Mouse (Mus musculus) skeletal muscle tissue, adult 2 months (tissue): ENCODE measurements around the gene Mdga1.

Experiments
- DNase-seq: peaks from one replicate; pipeline ENCODE4 v3.0.0-alpha.2; 2012; ENCODE audit warnings: low read depth, low spot score

Gene Mdga1

DNA sequence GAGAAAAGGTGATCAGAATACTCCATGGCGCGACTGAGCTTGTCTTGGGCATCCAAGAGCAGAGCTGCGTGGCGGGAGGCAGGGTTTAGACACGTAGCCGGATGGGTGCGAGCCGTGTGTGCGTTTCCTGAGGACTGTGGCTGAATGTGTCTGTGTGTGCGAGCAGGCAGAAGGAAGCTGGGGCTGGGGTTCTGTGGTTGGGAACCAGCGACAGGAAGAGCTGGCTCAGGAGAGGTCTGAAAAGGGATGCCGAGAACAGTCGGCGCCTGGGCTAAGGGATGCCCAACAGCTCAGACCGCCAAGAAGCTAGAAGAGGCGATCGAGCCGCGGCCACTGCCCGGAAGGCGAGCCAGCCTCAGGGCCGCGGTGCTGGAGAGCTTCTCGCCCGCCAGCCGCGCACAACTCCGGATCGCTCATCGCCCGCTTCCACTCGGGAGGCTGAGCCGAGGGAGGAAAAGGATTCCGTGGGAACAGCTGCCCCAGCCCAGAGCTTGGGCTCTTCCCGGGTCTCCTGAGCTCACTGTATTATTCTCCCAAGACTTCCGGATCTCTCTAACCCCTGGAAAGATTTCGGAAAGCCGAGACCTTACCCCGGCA is 83.1 kb downstream of the Mdga1 start:
- DNase-seq, result no peak

GRCm38 (mm10) chr17:29886061-29886460 is 83.8 kb downstream of the Mdga1 start:
- DNase-seq, result no peak

GRCm38 (mm10) chr17:29884596-29884995 is 85.3 kb downstream of the Mdga1 start:
- no peak for DNase-seq

DNA sequence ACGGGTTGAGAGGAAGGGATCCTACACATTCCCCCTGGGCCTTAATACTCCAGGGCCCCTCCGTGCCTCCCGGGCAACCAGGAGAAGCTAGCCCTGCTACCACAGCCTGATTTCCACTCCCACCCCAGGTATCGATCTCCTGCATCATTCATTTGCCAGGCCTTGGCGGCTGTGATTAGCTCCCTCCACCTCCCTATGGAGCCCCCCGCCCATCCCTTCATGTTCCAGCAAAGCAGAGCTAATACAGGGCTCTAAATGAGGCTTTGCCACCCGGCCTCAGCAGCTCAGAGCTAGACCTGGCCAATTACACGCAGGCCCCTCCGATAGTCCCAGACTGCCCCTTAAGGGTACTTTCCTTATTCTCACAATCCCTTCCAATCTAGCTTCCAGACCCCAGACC is 86.5 kb downstream of the Mdga1 start:
- no peak for DNase-seq

DNA sequence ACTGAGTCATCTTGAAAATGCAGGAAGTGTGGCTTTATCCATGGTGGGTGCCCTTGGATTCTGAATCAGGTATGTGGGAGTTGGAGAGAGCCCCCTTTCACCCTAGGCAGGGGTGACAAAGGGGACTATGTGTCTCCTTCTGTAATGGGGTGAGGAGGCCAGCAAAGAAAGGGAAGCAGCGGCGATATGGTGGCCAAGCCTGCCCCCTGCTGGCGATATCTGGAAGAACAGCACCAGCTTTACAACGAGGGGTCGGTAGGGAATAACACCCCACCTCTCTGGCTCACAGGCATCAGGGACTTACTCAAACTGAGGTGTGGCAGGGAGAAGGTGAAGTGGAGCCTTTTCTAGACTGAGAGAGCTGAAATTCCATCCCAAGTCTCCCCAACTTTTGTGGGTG is 87.0 kb downstream of the Mdga1 start:
- DNase-seq, result peak; percentile 32

GRCm38 (mm10) chr17:29880251-29880650 is 89.6 kb downstream of the Mdga1 start:
- DNase-seq, result no peak

GRCm38 (mm10) chr17:29878990-29879389 is 90.9 kb downstream of the Mdga1 start:
- DNase-seq, result no peak

- no peak for DNase-seq
These were observed 95.7 kb downstream of the Mdga1 start for GRCm38 (mm10) chr17:29874082-29874679.

DNA sequence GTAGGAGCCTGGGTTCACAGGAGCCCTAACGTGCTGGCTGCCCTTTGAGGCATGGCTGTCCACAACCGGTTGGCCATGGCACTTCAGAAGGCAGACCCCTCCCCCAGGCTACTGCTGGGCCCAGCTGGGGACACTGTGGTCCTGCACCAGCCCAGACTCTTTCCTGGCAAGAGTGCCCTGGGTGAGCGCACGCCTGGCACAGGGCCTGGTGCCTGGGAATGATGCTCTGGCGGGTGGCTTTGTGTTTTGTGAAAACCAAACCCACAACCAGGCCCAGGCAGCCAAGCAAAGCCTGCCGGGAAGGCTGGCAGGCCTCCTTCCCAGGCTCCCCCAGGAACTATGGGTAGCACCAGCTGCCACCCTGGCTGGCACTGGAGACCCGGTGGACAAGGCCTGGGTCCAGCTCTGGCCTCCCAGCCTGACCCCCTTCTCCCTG is 96.3 kb downstream of the Mdga1 start:
- DNase-seq, result peak; percentile 66

DNA sequence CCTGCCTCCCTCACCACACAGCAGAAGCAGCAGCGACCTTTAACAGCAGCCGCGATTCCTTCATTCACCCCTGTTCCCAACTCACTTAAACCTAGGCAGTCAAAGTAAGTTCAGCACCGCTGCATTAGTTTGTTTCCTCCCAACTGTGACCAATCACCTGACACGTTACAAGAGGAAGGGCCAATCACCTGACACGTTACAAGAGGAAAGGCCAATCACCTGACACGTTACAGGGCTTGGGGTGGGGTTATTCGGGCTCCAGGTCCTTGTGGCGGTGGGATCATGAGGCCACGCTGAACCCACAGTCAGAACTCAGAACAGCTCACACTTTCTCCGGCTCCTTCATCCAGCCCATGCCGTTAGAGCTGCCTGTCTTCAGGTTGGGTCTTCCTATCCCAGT is 99.6 kb downstream of the Mdga1 start:
- no peak for DNase-seq

GRCm38 (mm10) chr17:29865914-29866313 is 104.0 kb downstream of the Mdga1 start:
- DNase-seq, result no peak

- DNase-seq, result no peak
These were observed 105.4 kb downstream of the Mdga1 start for GRCm38 (mm10) chr17:29864440-29864839.

GRCm38 (mm10) chr17:29859788-29860283 is 110.1 kb downstream of the Mdga1 start:
- DNase-seq, result no peak

DNA sequence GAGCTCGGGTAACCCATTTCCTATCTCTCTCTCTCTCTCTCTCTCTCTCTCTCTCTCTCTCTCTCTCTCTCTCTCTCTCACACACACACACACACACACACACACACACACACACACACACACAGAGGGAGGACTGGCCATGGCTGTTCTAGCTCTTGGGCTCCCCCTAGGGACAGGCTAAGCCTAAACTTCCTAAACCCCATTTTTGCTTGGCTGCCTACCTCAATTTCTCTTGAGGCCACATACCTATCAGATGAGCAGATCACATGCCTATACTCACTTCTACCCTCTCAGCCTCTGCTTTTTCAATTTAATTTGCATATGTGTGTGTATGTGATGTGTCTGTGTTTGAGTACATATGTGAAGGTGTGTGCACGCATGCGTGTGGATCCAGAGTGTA is 111.1 kb downstream of the Mdga1 start:
- DNase-seq, result no peak

DNA sequence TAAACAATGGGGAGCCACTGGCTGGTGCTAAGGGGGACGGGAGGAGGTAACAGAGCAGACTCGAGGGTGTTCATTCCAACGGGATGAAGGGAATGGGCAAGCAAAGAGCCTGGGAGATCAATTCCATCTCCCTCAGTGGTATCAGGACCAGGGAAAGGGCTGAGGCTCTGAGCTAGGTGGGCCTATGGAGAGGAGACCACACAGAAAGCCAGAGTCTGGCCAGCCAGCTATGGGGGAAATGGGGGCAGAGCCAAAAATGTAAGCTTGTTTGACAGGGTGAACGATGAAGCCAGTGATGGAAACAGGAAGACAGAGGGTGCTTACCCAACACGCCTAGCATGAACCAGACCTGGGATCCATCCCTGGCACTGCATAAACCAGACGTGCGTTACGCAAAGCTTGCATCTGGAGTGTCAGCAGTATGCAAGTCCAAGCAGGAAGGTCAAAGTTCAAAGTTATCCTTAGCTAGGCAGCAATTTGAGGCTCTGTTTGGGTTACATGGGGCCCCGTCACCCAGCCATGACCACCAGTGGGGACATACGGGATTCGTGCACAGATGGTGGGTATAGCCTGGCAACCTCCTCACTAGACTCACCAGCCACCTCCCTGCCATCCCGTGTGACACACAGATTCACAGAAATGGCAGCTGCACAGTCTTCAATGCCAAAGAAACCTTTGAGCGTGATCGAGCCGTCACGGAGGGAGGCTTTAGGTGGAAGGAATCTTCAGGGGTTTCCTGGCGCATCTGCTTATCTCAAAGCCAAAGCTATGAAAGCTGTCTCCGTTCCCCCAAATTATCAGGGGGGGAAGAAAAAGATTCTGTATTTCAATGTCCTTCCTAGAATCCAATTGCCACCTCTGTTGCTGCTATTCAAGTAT is 113.9 kb downstream of the Mdga1 start:
- DNase-seq, result no peak

DNA sequence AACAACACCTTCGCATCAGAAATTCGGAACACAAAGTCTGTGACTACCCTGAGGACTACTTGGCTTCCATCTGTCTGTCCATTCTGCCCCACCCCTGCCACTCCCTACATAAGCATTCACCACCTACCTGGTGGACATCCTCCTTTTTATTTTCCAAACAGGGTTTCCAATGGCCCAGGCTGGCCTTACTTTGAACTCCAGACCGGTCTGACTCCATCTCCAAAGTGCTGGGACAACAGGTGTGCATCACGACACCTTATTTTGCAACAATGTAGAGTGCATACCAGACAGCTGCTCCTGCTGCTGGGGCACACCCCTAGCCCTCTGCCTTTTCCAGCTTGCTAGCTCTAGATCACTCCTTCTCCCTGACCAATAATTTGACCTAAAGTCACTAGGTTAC is 115.1 kb downstream of the Mdga1 start:
- DNase-seq, result no peak

DNA sequence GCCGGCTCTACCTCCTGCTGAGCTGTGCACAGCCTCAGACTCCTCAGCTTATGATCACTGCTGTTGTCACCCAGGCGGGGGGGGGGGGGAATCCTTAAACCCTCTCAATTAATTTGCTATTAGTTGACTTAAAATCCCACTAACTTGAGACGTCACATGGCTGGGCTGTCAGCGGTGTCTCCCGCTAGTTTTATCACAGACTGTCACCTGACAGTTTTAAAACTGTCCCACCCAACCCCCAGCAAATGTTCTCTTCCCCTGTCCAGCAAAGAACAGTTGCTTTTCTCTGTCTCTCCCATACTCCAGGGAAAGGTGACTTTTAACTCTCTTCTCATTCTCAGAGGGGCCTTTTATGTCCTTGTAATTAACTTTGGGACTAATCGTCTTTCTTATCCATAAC is 115.5 kb downstream of the Mdga1 start:
- DNase-seq, result no peak

- no peak for DNase-seq
These were observed 116.9 kb downstream of the Mdga1 start for GRCm38 (mm10) chr17:29852846-29853486.

DNA sequence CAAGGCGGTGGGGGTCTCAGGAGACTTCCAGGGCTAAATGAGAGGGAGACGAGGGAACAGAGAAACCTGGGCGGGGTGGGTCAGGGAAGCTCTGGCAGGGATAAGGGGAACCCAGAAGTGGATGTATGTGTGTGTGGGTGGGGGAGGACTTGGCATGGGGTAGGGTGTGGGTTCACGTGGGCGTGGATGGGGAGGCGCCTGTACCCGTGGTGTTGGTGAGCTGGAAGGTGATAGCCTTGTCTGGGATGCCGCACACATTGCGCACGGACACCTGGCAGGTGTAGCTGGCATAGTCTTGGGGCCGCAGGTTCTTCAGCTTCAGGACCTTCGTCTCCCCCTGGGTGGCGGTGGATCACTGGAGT is 120.5 kb downstream of the Mdga1 start:
- no peak for DNase-seq

DNA sequence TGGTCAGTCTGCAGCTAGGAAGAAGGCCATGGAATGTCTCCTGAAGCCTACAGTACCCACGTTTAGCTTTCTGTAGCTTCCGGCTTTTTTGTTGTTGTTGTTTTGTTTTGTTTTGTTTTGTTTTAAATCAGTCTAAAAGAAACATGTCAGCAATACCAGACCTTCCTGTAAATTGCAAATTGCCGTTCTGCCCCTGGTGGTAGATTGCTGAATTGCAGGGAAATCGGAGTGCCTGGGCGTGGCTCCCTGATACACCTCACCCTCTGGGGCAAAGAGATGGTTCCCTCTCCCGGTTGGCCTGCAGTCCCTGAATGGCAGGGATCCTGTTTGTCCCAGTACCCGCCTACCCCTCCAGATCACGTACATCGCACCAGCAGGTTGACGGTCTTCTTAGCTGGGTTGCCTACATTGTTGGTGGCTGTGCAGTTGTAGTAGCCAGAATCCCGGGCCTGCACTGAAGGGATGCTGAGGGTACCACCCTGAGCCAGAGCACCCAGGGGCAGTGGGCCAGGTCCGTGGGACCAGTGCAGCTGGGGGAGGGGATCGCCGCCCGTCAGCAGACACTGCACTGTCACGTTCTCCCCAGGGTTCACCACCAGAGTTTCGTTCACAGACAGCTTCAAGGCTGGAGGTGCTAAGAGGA is 121.0 kb downstream of the Mdga1 start:
- no peak for DNase-seq

- DNase-seq, result no peak
These were observed 122.6 kb downstream of the Mdga1 start for GRCm38 (mm10) chr17:29847291-29847690.

DNA sequence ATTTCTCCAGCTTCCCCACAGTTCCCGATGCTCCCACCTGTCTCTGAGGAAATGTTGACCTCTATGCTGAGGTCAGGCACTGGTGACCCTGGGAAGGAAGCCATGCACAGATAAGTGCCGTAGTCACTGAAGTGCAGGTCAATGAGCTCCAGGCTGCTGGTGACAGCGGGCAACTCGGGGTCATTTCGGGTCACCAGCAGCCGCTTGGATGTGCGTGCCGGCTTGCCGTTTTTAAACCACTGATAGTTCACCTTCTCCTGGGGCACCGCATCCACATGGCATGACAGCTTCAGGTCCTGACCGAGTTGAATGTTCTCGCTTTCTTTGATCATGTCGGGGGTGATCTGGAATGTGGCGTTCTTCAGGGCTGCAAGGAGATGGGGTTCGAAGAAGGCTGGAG is 123.6 kb downstream of the Mdga1 start:
- DNase-seq, result no peak
